Mouse (Mus musculus): ENCODE data around the gene Fgf22. TPM values are rescaled to one million over a fixed set of nuclear protein-coding genes. Genes with fewer than 3 reads are reported as not detected.

The Fgf22 gene
- polyA plus RNA-seq, 1 experiment from 2014 or later, result 0.31 TPM

- ATAC-seq (ENCODE audit: insufficient read depth, low FRiP score, low read depth), result no peak
- Histone ChIP-seq H3K27me3 (replicated peaks) (no peaks in the 10 kb centered on the region), H3K4me3 (replicated peaks) (no peak overlapping the region), H3K4me1 (peaks cover 15% of the 10 kb centered on the region), H3K9me3 (no peaks in the 10 kb centered on the region), H3K27ac (no peak overlapping the region), H3K36me3 (no peaks in the 10 kb centered on the region), H3K9ac (no peak overlapping the region), H3K4me2 (no peak overlapping the region)
- 47% methylated on average over 27 of the region's 27 CpGs for WGBS
These were observed 29.3 kb downstream of the Fgf22 start for GRCm38 (mm10) chr10:79783920-79784800.

GRCm38 (mm10) chr10:79788386-79789158 lies 33.7 kb downstream of the Fgf22 start:
- Histone ChIP-seq H3K4me1 (no peaks in the 10 kb centered on the region), H3K9me3 (no peaks in the 10 kb centered on the region), H3K4me2 (no peak overlapping the region), H3K36me3 (no peaks in the 10 kb centered on the region), H3K4me3 (replicated peaks) (no peak overlapping the region), H3K27me3 (replicated peaks) (no peaks in the 10 kb centered on the region), H3K9ac (no peak overlapping the region), H3K27ac (no peak overlapping the region)
- 29% methylated on average over 7 of the region's 7 CpGs for WGBS
- ATAC-seq (ENCODE audit: insufficient read depth, low FRiP score, low read depth), result no peak

GRCm38 (mm10) chr10:79789581-79789980 lies 34.7 kb downstream of the Fgf22 start:
- no peaks in the 10 kb centered on the region for H3K27me3 ChIP-seq (replicated peaks)
- H3K36me3 ChIP-seq, result no peaks in the 10 kb centered on the region
- WGBS, result 59% methylated on average over 2 of the region's 2 CpGs
- H3K9ac ChIP-seq, result no peak overlapping the region
- no peaks in the 10 kb centered on the region for H3K9me3 ChIP-seq
- H3K4me1 ChIP-seq, result peaks cover 7% of the 10 kb centered on the region
- no peak for ATAC-seq (ENCODE audit: insufficient read depth, low FRiP score, low read depth)
- H3K27ac ChIP-seq, result no peak overlapping the region
- no peak overlapping the region for H3K4me2 ChIP-seq
- no peak overlapping the region for H3K4me3 ChIP-seq (replicated peaks)

GRCm38 (mm10) chr10:79790861-79791260 lies 36.0 kb downstream of the Fgf22 start, which contains the start of gene Prss57:
Gene Prss57 (minus strand): TSS chr10:79790961.
- Histone ChIP-seq H3K27me3 (replicated peaks) (no peaks in the 10 kb centered on the region), H3K9ac (no peak within 1 kb of the TSS), H3K4me2 (no peak within 1 kb of the TSS), H3K27ac (no peak within 1 kb of the TSS), H3K4me3 (replicated peaks) (no peak within 1 kb of the TSS), H3K4me1 (peaks cover 15% of the 10 kb centered on the region), H3K9me3 (no peaks in the 10 kb centered on the region), H3K36me3 (no peaks in the 10 kb centered on the region)
- 76% methylated on average over 4 of the region's 4 CpGs for WGBS
- no peak for ATAC-seq (ENCODE audit: insufficient read depth, low FRiP score, low read depth)

- Histone ChIP-seq H3K27me3 (replicated peaks) (no peaks in the 10 kb centered on the region), H3K9me3 (no peaks in the 10 kb centered on the region), H3K36me3 (no peaks in the 10 kb centered on the region), H3K4me2 (no peak overlapping the region), H3K27ac (no peak overlapping the region), H3K9ac (no peak overlapping the region), H3K4me3 (replicated peaks) (no peak overlapping the region), H3K4me1 (peaks cover 21% of the 10 kb centered on the region)
- no peak for ATAC-seq (ENCODE audit: insufficient read depth, low FRiP score, low read depth)
- WGBS, result 77% methylated on average over 5 of the region's 5 CpGs
These were observed 37.6 kb downstream of the Fgf22 start for GRCm38 (mm10) chr10:79792339-79793040.

GRCm38 (mm10) chr10:79793051-79793737 lies 38.3 kb downstream of the Fgf22 start, which contains the start of gene Palm:
Gene Palm (plus strand): TSS chr10:79793572.
- ATAC-seq (ENCODE audit: insufficient read depth, low FRiP score, low read depth), result peak; percentile 36; the same call in 1 of the 2 replicates
- H3K9ac ChIP-seq, result peak within 1 kb of the TSS; percentile 95
- peak within 1 kb of the TSS; percentile 93 for H3K4me3 ChIP-seq (replicated peaks)
- H3K9me3 ChIP-seq, result no peaks in the 10 kb centered on the region
- WGBS, result 8% methylated on average over 31 of the region's 51 CpGs
- peak within 1 kb of the TSS; percentile 84 for H3K27ac ChIP-seq
- H3K36me3 ChIP-seq, result no peaks in the 10 kb centered on the region
- no peaks in the 10 kb centered on the region for H3K27me3 ChIP-seq (replicated peaks)
- H3K4me1 ChIP-seq, result peaks cover 23% of the 10 kb centered on the region
- H3K4me2 ChIP-seq, result peak within 1 kb of the TSS; percentile 91

- no peaks in the 10 kb centered on the region for H3K9me3 ChIP-seq
- peaks cover 23% of the 10 kb centered on the region for H3K4me1 ChIP-seq
- no peak for ATAC-seq (ENCODE audit: insufficient read depth, low FRiP score, low read depth)
- H3K27me3 ChIP-seq (replicated peaks), result no peaks in the 10 kb centered on the region
- H3K4me2 ChIP-seq, result peak overlapping the region; percentile 91
- peak overlapping the region; percentile 93 for H3K4me3 ChIP-seq (replicated peaks)
- WGBS, result 3% methylated on average over 31 of the region's 38 CpGs
- peak overlapping the region; percentile 84 for H3K27ac ChIP-seq
- H3K9ac ChIP-seq, result peak overlapping the region; percentile 95
- no peaks in the 10 kb centered on the region for H3K36me3 ChIP-seq
These were observed 39.0 kb downstream of the Fgf22 start for GRCm38 (mm10) chr10:79793738-79794490.

- Histone ChIP-seq H3K27ac (peak overlapping the region; percentile 84), H3K36me3 (no peaks in the 10 kb centered on the region), H3K4me2 (peak overlapping the region; percentile 91), H3K27me3 (replicated peaks) (no peaks in the 10 kb centered on the region), H3K9me3 (no peaks in the 10 kb centered on the region), H3K4me3 (replicated peaks) (peak overlapping the region; percentile 93), H3K9ac (peak overlapping the region; percentile 95; the same call in 1 of the 2 replicates), H3K4me1 (peaks cover 23% of the 10 kb centered on the region)
- WGBS, result 14% methylated on average over 10 of the region's 10 CpGs
- ATAC-seq (ENCODE audit: insufficient read depth, low FRiP score, low read depth), result peak; percentile 31; the same call in 1 of the 2 replicates
These were observed 39.6 kb downstream of the Fgf22 start for GRCm38 (mm10) chr10:79794491-79794931.

- no peak overlapping the region for H3K9ac ChIP-seq
- no peaks in the 10 kb centered on the region for H3K27me3 ChIP-seq (replicated peaks)
- no peak for ATAC-seq (ENCODE audit: insufficient read depth, low FRiP score, low read depth)
- no peak overlapping the region for H3K27ac ChIP-seq
- H3K9me3 ChIP-seq, result no peaks in the 10 kb centered on the region
- peaks cover 23% of the 10 kb centered on the region for H3K4me1 ChIP-seq
- no peak overlapping the region for H3K4me2 ChIP-seq
- over 99% methylated on average over 3 of the region's 3 CpGs for WGBS
- no peak overlapping the region for H3K4me3 ChIP-seq (replicated peaks)
- no peaks in the 10 kb centered on the region for H3K36me3 ChIP-seq
These were observed 41.0 kb downstream of the Fgf22 start for GRCm38 (mm10) chr10:79795905-79796304.

GRCm38 (mm10) chr10:79797326-79797725 lies 42.5 kb downstream of the Fgf22 start:
- H3K27ac ChIP-seq, result no peak overlapping the region
- no peaks in the 10 kb centered on the region for H3K9me3 ChIP-seq
- H3K36me3 ChIP-seq, result no peaks in the 10 kb centered on the region
- no peak overlapping the region for H3K4me2 ChIP-seq
- H3K9ac ChIP-seq, result no peak overlapping the region
- H3K4me3 ChIP-seq (replicated peaks), result no peak overlapping the region
- 38% methylated on average over 15 of the region's 15 CpGs for WGBS
- H3K27me3 ChIP-seq (replicated peaks), result no peaks in the 10 kb centered on the region
- ATAC-seq (ENCODE audit: insufficient read depth, low FRiP score, low read depth), result no peak
- H3K4me1 ChIP-seq, result peaks cover 28% of the 10 kb centered on the region
